Mouse (Mus musculus) neutrophil, adult 5-6 weeks (primary cell): ENCODE measurements around the gene Gm8773. TPM values are rescaled to one million over a fixed set of nuclear protein-coding genes. Genes with fewer than 3 reads are reported as not detected.

Experiments used
- ATAC-seq: fragments of 151-379, 151-347 bp; 2 replicates; pipeline ENCODE4 v1.8.0; 2017; ENCODE audit warnings: mild to moderate bottlenecking, moderate TSS enrichment; ENCODE audit not compliant: insufficient number of reproducible peaks, poor library complexity, low FRiP score, severe bottlenecking; ENCODE audit errors: extremely low read depth
- total RNA-seq: library from RNA; stranded (forward); fragments of 200-1000 nt; gene quantifications from 2 replicates; pipeline ENCODE4 v1.2.3, GENCODE M21; 2017

The Gm8773 gene
- total RNA-seq = 0.58 TPM in 1 of 2 replicates, not detected in the other

GRCm38 (mm10) chr5:5573749-5574317, at the start of gene Gm8773:
TSS of gene Gm8773 (plus strand) at chr5:5573799.
- no peak for ATAC-seq

- no peak for ATAC-seq
These were observed 39.8 kb upstream of the Gm8773 start for GRCm38 (mm10) chr5:5533656-5534420.

GRCm38 (mm10) chr5:5536131-5536530, 37.5 kb upstream of the Gm8773 start:
- ATAC-seq = no peak

GRCm38 (mm10) chr5:5539771-5540170, 33.8 kb upstream of the Gm8773 start:
- ATAC-seq = no peak

GRCm38 (mm10) chr5:5540385-5540784, 33.2 kb upstream of the Gm8773 start:
- no peak for ATAC-seq

GRCm38 (mm10) chr5:5551110-5551509, 22.5 kb upstream of the Gm8773 start:
- ATAC-seq = no peak

- peak; percentile 88 for ATAC-seq
These were observed 14.4 kb upstream of the Gm8773 start, which contains the start of gene Gtpbp10 for GRCm38 (mm10) chr5:5559079-5559740. TSS of gene Gtpbp10 (minus strand) at chr5:5559538.

- ATAC-seq = no peak
These were observed 13.8 kb upstream of the Gm8773 start for GRCm38 (mm10) chr5:5559798-5560197.

GRCm38 (mm10) chr5:5561041-5561706, 12.4 kb upstream of the Gm8773 start:
- ATAC-seq = no peak

- ATAC-seq = no peak
These were observed 11.2 kb upstream of the Gm8773 start for GRCm38 (mm10) chr5:5562435-5562834.

GRCm38 (mm10) chr5:5587686-5588085, 14.1 kb downstream of the Gm8773 start:
- no peak for ATAC-seq

- no peak for ATAC-seq
These were observed 36.9 kb downstream of the Gm8773 start for GRCm38 (mm10) chr5:5610540-5610939.

- ATAC-seq = no peak
These were observed 44.7 kb downstream of the Gm8773 start for GRCm38 (mm10) chr5:5618329-5618728.

GRCm38 (mm10) chr5:5625491-5625890, 51.9 kb downstream of the Gm8773 start:
- ATAC-seq = no peak

Other genes with a start within 250 kb of the Gm8773 start
- 7.9 and 9.2 TPM in 2 replicates for gene Cdk14, start 153.5 kb upstream of the Gm8773 start, total RNA-seq
- 0.35 TPM in 1 of 2 replicates, not detected in the other for gene 1700015F17Rik, start 94.7 kb upstream of the Gm8773 start, total RNA-seq
- 0.98 and 1.2 TPM in 2 replicates for gene Cldn12, start 58.8 kb upstream of the Gm8773 start, total RNA-seq
- gene Gtpbp10, start 14.3 kb upstream of the Gm8773 start, total RNA-seq = 11.0 and 14.3 TPM in 2 replicates
- gene Cfap69, start 90.4 kb downstream of the Gm8773 start, total RNA-seq = not detected in 2 replicates
- not detected in 2 replicates for gene Steap2, start 120.8 kb downstream of the Gm8773 start, total RNA-seq
- not detected in 2 replicates for gene Steap1, start 175.5 kb downstream of the Gm8773 start, total RNA-seq